Mouse (Mus musculus): ENCODE measurements at regions not wholly inside any gene's neighbourhood (a gene's known extent, or its start where the extent isn't known, plus 50 kb on each side); places are given as distances from the start of the nearest gene placed in this dataset.

DNA sequence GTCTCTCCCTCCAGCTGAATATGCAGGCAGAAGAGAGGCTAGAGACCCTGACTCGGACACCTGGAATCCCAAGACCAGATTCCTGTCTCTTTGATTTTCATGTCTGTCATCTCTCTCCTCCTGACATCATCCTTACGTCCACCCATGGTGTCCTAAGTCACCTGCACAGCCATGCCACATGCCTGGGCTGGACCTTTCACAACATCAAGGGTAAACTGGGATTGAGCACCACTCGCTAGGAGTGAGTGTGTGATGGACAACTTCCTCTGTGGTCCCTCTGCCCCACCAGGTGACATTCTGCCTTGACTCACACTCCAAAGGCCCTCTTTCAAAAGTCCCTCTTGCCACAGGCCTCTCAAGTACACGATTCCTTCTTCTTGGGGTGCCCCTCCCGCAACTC is 244.1 kb downstream of the Bcl11b start:
- no peak for TF ChIP-seq EP300 (optimal IDR thresholded peaks at IDR 0.05)
- no peak for TF ChIP-seq CTCF (IDR thresholded peaks at IDR 0.05; ENCODE audit: low read depth)

All from stomach, postnatal 0 days (tissue).